Mouse (Mus musculus): Measurements from ENCODE around the gene Cpsf4l. TPM values are rescaled to one million over a fixed set of nuclear protein-coding genes. Genes with fewer than 3 reads are reported as not detected.

Cpsf4l gene
- total RNA-seq, 1 experiment from 2014 or later: not detected

DNA sequence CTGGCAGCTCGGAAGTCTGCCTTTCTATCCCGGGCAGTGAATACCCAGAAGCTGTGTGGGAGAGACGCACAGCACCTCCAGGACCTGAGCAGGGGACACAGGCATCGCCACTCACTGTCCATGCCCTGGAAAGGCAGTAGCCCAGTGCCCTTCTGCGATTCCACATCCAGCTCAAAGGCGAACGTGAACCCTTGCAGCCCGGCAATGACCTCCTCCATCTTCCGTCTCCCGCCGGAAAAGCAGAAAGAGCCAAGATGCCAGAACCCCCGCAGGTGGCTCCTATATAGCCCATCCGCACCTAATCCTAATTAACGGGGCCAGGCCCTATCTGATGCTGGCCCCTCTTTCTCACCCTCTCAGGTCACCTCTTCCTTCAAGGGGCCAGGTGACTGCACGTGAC lies 545 bp downstream of the Cpsf4l start:
- no peak for ATAC-seq (ENCODE audit: extremely low read depth, insufficient number of reproducible peaks, low FRiP score, poor library complexity, severe bottlenecking)

GRCm38 (mm10) chr11:113708629-113709213 lies 1.1 kb downstream of the Cpsf4l start:
- no peak for ATAC-seq (ENCODE audit: extremely low read depth, insufficient number of reproducible peaks, low FRiP score, poor library complexity, severe bottlenecking)

DNA sequence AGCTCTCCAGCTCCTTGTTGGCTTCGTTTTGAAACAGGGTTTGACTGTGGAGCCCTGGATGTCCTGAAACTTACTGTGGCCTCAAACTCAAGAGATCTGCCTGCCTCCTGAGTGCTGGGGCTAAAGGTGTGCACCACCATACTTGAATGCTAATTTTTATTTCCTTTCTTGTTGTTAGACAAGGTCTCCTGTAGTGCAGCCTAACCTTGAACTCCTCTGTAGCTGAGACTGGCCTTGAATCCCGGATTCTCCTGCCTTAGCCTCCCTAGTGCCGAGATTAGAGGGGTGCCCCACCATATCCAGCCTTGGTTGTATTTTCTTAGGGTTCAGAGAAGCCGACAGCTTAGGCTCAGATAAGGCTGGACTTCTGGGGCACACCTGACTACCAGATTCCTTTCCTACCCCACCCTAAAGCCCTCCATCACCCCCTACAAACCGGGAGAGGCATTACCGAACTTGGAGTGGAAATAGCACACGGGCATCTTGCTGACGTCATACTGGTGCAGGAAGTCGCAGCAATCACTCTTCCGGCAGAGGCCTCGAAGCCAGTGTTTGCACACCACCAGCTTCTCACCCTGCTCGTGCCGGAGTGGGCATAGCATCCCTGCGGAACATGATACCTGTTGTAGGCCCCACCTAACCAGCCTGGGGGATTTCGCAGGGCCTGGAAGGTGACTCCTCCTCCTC lies 3.7 kb downstream of the Cpsf4l start:
- no peak for ATAC-seq (ENCODE audit: extremely low read depth, insufficient number of reproducible peaks, low FRiP score, poor library complexity, severe bottlenecking)

- ATAC-seq (ENCODE audit: extremely low read depth, insufficient number of reproducible peaks, low FRiP score, poor library complexity, severe bottlenecking): peak; percentile 83
Observed at GRCm38 (mm10) chr11:113703758-113704157, 6.1 kb downstream of the Cpsf4l start.

- no peak for ATAC-seq (ENCODE audit: extremely low read depth, insufficient number of reproducible peaks, low FRiP score, poor library complexity, severe bottlenecking)
Observed at GRCm38 (mm10) chr11:113699643-113700042, 10.2 kb downstream of the Cpsf4l start.

DNA sequence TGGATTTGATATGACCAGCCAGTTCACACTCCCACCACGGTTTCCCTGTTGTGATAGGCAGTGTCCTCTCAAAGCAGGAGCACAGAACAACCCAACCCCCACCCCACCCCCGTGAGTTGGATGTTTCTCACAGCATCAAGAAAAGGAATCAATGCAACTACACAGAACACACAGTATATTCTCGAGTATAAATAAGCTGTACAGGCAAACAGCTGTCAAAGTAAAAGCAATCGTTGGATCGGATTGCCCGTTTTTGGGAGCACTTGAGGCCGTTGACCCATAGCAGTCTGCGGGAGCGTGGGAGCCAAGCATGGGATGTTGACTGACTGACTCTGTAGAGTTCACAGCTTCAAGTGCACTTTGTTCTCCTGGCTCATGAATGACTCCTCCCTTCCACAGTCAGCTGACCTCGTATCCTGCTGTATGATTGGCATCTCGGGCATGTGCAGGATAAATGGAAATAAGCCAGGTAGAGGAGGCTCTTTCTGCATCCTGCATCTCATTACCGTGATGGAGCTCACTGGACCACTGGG lies 11.7 kb downstream of the Cpsf4l start:
- ATAC-seq (ENCODE audit: extremely low read depth, insufficient number of reproducible peaks, low FRiP score, poor library complexity, severe bottlenecking): no peak

GRCm38 (mm10) chr11:113697571-113697970 lies 12.2 kb downstream of the Cpsf4l start:
- ATAC-seq (ENCODE audit: extremely low read depth, insufficient number of reproducible peaks, low FRiP score, poor library complexity, severe bottlenecking): no peak

DNA sequence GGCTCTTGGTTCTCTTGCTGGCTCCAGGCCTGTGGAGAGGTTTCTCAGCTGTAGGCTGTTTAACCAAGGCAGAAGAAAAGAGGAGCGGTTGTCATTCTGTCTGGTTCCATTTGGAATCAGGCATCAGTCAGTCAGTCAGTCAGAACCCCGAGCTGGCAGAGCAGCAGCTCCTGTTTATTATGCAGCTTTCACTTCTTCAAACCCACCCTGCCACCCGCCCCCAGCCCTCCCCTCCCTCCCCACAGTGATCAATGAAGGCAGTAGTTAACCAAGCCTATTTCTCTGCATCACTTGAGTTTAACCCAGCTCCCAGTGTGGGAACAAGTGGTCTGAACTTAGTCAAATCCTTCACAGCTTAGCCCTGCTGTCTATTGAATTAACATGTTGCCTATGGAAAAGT lies 18.0 kb downstream of the Cpsf4l start:
- 0 out of 2 replicates have a peak, but pooled peaks have one; percentile 1 for ATAC-seq (ENCODE audit: extremely low read depth, insufficient number of reproducible peaks, low FRiP score, poor library complexity, severe bottlenecking)

- ATAC-seq (ENCODE audit: extremely low read depth, insufficient number of reproducible peaks, low FRiP score, poor library complexity, severe bottlenecking): no peak
Observed at GRCm38 (mm10) chr11:113691318-113691717, 18.5 kb downstream of the Cpsf4l start.

DNA sequence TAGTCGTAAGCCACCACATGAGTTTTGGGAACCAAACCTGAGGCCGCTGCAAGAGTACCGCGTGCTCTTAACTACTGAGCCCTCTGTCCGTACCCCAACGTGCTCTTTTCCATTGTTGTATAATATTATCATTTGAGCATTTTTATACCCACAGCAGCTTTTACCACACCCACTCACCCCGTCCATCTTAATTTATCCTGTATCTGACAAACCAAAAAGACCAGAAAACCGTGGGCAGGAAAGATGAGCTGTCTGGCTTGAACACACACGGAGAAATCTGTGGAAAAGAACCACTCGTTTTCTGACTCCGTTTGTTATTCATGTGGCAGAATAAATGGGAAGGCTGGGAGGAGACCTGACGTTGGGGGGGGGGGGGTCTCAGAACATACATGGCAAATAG lies 19.3 kb downstream of the Cpsf4l start:
- ATAC-seq (ENCODE audit: extremely low read depth, insufficient number of reproducible peaks, low FRiP score, poor library complexity, severe bottlenecking): no peak

GRCm38 (mm10) chr11:113687031-113687430 lies 22.8 kb downstream of the Cpsf4l start:
- no peak for ATAC-seq (ENCODE audit: extremely low read depth, insufficient number of reproducible peaks, low FRiP score, poor library complexity, severe bottlenecking)

DNA sequence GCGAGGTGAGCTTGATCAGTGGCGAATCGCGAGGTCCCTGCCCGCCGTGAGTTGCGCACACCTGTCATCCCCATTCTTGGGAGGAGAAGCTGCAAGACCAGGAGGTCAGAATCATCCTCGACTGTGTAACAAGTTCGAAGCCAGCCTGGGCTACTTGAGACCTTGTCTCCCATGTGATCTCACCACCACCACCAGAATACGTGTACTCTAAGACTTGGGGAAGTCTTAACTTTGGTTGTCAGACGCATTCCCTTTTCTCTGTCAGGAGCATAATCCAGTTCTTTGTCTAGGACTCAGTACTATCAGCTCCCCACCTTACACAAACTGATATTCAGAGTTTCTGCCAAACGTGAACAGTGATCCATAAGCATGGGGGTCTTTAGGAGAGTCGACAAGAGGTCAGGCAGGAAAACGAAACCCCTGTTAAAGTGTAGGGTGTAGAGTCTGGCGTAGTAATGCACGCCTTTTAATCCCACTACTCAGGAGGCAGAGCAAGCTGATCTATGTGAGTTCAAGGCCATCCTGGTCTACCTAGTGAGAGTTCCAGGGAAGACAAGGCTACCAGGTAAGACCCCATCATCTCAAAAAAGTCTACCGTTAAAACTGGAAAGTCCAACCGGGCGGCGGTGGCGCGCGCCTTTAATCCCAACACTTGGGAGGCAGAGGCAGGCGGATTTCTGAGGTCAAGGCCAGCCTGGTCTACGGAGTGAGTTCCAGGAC lies 24.9 kb downstream of the Cpsf4l start:
- no peak for ATAC-seq (ENCODE audit: extremely low read depth, insufficient number of reproducible peaks, low FRiP score, poor library complexity, severe bottlenecking)

DNA sequence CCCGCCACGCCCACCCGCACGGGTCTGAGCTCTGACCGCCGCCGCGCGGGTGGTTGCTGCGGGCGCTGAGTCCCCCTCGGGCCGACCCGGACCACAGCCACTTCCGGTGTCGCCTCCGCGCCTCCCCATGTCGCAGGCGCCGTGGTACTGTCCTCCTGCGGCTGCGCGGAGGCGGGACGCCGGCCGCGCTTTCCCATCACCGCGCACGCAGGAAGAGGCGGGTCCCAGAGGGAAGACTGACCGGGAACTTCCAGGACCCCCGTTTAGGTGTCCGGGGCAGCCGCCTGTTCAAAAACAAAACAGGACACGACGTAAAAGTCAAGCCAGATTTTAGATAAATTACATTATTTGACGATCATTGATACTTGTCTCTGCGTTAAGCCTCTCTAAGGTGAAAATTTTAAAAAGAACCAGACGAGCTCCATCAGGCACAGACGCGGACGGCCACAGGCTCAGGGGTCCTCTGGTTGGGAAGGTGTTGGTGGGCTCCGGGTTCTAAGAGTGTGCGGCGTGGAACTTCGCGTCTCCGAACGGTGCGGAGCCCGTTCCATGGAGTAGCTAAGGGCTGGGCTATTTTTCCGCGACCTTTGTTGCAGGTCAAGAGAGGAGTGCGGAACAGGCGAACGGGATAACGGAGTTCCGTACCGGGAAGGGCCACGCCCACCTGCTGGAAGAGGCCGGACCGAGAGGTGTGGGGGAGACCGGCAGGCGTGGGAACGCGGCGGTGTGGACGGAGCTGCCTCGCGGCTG lies 25.7 kb downstream of the Cpsf4l start, which contains the start of the genes Fam104a and D11Wsu47e:
Fam104a (minus strand) TSS at position 199 of the 750 bp plus-strand sequence.
D11Wsu47e (plus strand) TSS at position 456 of the 750 bp plus-strand sequence.
- peak; percentile 89 for ATAC-seq (ENCODE audit: extremely low read depth, insufficient number of reproducible peaks, low FRiP score, poor library complexity, severe bottlenecking)

GRCm38 (mm10) chr11:113683627-113683956 lies 26.2 kb downstream of the Cpsf4l start:
- ATAC-seq (ENCODE audit: extremely low read depth, insufficient number of reproducible peaks, low FRiP score, poor library complexity, severe bottlenecking): peak; percentile 6

DNA sequence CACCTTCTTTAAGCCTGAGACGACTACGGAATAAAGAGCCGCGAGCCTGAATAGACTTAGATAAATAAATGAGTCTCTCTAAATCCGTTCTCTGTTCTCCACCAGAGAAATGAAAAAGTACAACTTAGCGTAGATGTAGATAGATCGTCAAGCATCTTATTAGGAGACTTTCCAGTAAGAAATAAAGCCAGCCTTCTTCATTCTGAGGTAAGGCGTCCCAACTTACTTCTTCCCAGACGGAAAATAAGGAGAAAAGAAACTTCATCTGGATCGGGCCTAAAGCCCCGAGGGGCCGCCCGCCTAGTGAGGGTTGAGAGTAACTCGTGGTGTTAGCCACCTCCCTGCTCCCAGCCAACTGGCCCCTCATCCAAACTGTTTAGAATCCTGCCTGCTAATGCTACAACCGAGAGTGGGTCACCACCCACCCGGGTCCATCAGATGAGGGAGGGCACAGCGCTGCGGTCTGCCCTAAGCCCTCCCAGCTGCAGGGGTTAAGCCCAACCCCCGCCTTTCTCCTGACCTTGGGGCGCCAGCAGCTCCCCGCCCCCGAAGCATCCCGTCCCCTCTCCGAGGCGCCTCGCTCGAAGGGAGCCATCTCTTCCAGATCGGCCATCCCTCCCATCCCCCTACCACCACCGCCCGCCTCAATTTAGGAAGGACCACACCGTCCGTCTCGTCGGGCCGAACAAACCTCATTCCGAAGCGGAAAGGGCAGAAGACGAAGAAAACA lies 26.8 kb downstream of the Cpsf4l start:
- no peak for ATAC-seq (ENCODE audit: extremely low read depth, insufficient number of reproducible peaks, low FRiP score, poor library complexity, severe bottlenecking)

GRCm38 (mm10) chr11:113681979-113682378 lies 27.8 kb downstream of the Cpsf4l start:
- no peak for ATAC-seq (ENCODE audit: extremely low read depth, insufficient number of reproducible peaks, low FRiP score, poor library complexity, severe bottlenecking)

GRCm38 (mm10) chr11:113680954-113681353 lies 28.9 kb downstream of the Cpsf4l start:
- no peak for ATAC-seq (ENCODE audit: extremely low read depth, insufficient number of reproducible peaks, low FRiP score, poor library complexity, severe bottlenecking)

DNA sequence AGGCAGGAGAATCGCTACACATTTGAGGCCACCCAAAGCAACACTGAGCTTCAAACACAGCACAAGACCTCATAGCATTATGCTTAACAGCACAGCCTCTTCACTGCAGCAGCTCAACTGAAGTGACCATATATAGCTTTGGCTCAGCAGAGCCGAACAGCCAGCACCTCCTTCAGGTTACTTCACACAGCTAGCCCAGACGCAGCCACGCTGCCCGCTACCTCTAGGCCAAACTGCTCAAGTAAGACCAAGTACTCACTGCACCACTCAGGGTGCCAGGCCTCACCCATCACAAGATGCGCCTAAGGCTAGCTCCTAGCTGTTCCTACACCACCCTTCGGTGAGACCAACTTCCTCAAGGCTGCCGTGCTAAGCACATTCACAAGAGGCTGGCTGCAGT lies 31.4 kb downstream of the Cpsf4l start:
- ATAC-seq (ENCODE audit: extremely low read depth, insufficient number of reproducible peaks, low FRiP score, poor library complexity, severe bottlenecking): no peak

- no peak for ATAC-seq (ENCODE audit: extremely low read depth, insufficient number of reproducible peaks, low FRiP score, poor library complexity, severe bottlenecking)
Observed at GRCm38 (mm10) chr11:113677378-113677777, 32.4 kb downstream of the Cpsf4l start.
